Mouse (Mus musculus) heart, embryonic 16.5 days (tissue): ENCODE measurements around the gene Taok3. TPM values are rescaled to one million over a fixed set of nuclear protein-coding genes. Genes with fewer than 3 reads are reported as not detected.

Experiments used
- ATAC-seq: fragments of 200-750 bp; cut with Nextera tagmentation; replicated peaks from 2 replicates; pipeline ENCODE4 v1.8.0; 2017; ENCODE audit warnings: moderate number of reproducible peaks; ENCODE audit not compliant: insufficient read depth, low FRiP score; ENCODE audit errors: extremely low read depth
- H3K27ac ChIP-seq: fragments of 300-500 bp; sonication (generic); 2 replicates; pipeline ENCODE4 v1.5.1; 2014; ENCODE audit warnings: mild to moderate bottlenecking, low read length, control low read depth, moderate library complexity
- H3K27me3 ChIP-seq: fragments of 300-500 bp; sonication (generic); 2 replicates; pipeline ENCODE4 v1.6.1; 2014; ENCODE audit warnings: low read length, mixed read lengths; ENCODE audit not compliant: control insufficient read depth, insufficient read depth
- H3K36me3 ChIP-seq: fragments of 300-500 bp; sonication (generic); 2 replicates; pipeline ENCODE4 v1.6.1; 2014; ENCODE audit not compliant: control insufficient read depth, insufficient read depth
- H3K4me1 ChIP-seq: fragments of 300-500 bp; sonication (generic); 2 replicates; pipeline ENCODE4 v1.6.1; 2014; ENCODE audit warnings: low read length, mixed read lengths; ENCODE audit not compliant: control insufficient read depth, insufficient read depth
- H3K4me2 ChIP-seq: fragments of 300-500 bp; sonication (generic); 2 replicates; pipeline ENCODE4 v1.6.1; 2014; ENCODE audit warnings: low read depth, mild to moderate bottlenecking, control low read depth, low read length
- H3K4me3 ChIP-seq: fragments of 300-500 bp; sonication (generic); 2 replicates; pipeline ENCODE4 v1.5.1; 2014; ENCODE audit warnings: mild to moderate bottlenecking, control low read depth, low read length
- H3K9ac ChIP-seq: fragments of 300-500 bp; sonication (generic); 2 replicates; pipeline ENCODE4 v1.6.1; 2014; ENCODE audit warnings: low read length, control low read depth
- H3K9me3 ChIP-seq: fragments of 300-500 bp; sonication (generic); replicated peaks from 2 replicates; pipeline ENCODE4 v1.6.1; 2016; ENCODE audit warnings: low read length; ENCODE audit not compliant: control insufficient read depth
- WGBS: fragments of 180-500 bp; shearing (Covaris S2); extraction: QIAGEN DNeasy Blood & Tissue Kit; methylation state at CpG from one replicate; pipeline ENCODE4 v1.1.7; 2014; 5-methylcytosine and 5-hydroxymethylcytosine counted together
- polyA plus RNA-seq: library from polyadenylated mRNA; unstranded; fragments of >200 nt; fragmentation: Nextera tagmentation; extraction: Ambion mirVana; gene quantifications from 2 replicates; pipeline ENCODE4 v1.2.1, GENCODE M21; 2015

Gene Taok3
- polyA plus RNA-seq, 1 experiment from 2014 or later = 19.2 TPM

DNA sequence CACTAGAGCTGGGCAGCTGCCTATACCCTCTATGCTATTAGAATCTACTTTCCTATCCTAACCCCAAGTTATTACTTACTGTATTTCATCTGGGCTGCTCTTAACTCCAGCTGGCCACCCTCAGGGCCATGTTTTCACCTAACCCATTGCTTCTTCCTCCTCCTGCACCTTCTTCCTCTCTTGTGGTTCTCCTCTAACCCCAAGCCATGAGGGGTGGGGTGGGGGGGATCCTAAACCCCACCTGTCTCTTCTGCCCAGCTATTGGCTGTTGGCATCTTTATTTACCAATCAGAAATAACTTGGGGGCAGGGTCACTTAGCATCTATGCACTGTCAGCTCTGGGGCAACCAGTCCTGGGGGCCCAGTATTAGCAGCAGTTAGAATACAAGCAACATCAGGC lies 26.2 kb downstream of the Taok3 start:
- H3K4me1 ChIP-seq = no peaks in the 10 kb centered on the region
- 0 out of 2 replicates have a peak, but pooled peaks cover 2% of the 10 kb centered on the region for H3K9me3 ChIP-seq
- no peaks in the 10 kb centered on the region for H3K27me3 ChIP-seq
- no peak overlapping the region for H3K4me2 ChIP-seq
- no peak overlapping the region for H3K27ac ChIP-seq
- H3K4me3 ChIP-seq = no peak overlapping the region
- ATAC-seq = no peak
- no peak overlapping the region for H3K9ac ChIP-seq
- H3K36me3 ChIP-seq = no peaks in the 10 kb centered on the region

DNA sequence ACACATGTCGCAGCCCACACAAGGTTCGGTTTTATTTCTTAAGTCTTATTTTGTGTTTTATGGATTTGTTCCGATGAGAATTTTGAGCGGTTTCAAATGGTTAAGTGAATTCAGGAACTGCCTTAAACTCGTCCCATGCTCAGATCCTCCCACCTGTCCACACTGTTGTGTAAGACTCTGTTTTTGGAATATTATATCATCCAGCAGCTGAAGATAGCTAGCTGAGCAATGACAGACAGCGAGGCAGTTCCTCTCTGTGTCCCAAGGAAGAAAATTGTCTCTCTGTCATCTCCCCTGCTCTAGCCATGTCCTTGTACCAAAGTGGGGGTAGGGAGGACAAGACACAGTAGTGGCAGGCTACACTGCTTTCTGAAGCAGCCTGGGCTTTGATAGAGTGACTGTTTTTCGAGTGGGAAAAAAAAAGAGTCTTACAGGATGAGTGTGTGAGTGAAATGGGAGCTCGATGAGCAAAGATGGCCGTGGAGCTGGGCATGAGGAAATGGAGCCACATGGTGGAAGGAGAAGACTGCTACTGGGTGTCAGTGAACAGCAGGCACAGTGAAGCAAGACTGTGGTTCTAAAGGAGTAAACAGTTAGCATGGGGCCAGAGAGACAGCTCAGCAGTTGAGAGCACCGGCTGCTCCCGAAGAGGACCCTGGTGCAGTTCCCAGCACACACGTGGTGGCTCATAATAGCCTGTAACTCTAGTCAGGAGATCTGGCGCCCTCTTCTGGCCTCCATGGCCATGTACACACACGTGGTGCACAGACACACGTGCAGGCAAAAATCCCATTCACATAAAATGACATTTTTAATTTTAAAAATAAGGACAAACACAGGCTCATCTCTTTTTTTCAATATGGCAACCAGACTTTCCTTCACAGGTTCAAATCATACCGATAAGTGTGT lies 27.5 kb downstream of the Taok3 start:
- H3K4me3 ChIP-seq = no peak overlapping the region
- H3K27ac ChIP-seq = no peak overlapping the region
- H3K9ac ChIP-seq = no peak overlapping the region
- no peaks in the 10 kb centered on the region for H3K27me3 ChIP-seq
- H3K9me3 ChIP-seq = 0 out of 2 replicates have a peak, but pooled peaks cover 2% of the 10 kb centered on the region
- H3K4me2 ChIP-seq = no peak overlapping the region
- no peaks in the 10 kb centered on the region for H3K36me3 ChIP-seq
- ATAC-seq = peak; percentile 23; the same call in 1 of the 2 replicates
- H3K4me1 ChIP-seq = no peaks in the 10 kb centered on the region
- WGBS = 84% methylated on average over 16 of the region's 16 CpGs

DNA sequence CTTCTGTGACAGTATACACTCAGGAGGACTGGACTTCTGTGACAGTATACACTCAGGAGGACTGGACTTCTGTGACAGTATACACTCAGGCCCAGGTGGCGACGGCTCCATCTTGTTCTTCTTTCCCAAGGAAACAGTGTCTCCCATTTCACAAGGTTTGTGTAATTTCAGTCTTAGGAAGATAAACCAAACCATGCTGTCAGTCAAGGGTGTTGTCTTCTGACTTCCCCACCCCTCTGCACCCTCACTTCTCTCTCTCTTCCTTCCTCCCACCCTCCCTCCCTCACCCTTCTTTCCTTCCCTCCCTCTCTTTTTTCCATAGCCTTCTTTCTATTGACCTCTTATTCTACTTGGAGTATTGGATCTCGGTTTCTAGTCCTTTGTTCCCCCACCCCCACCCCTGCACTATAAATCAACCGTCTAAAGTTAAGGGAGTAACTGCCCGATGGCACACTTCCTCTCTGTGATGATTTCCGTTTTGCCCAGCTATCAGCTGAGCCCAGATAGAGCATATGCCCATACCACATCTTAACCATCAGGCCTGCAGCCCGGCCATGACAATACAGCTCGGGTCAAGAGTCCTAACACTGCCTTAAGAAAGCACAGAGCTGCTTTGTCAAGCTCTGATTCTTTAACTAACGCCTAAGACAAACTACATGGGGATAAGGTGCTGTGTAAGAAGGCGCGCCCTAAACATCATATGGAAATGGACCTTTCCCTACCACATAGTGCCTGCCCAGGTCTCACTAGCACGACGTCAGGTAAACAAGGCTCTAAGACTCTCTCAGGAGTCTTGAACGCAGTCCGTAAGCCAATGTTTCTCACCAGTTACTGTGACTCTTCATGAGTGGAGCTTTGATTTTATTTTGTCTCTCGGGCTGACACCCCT lies 29.4 kb downstream of the Taok3 start:
- H3K4me1 ChIP-seq = no peaks in the 10 kb centered on the region
- H3K27ac ChIP-seq = no peak overlapping the region
- H3K9ac ChIP-seq = no peak overlapping the region
- no peaks in the 10 kb centered on the region for H3K36me3 ChIP-seq
- no peak for ATAC-seq
- no peak overlapping the region for H3K4me2 ChIP-seq
- H3K9me3 ChIP-seq = peaks cover 6% of the 10 kb centered on the region; the same call in 1 of the 2 replicates
- H3K27me3 ChIP-seq = no peaks in the 10 kb centered on the region
- H3K4me3 ChIP-seq = no peak overlapping the region
- 66% methylated on average over 16 of the region's 16 CpGs for WGBS

DNA sequence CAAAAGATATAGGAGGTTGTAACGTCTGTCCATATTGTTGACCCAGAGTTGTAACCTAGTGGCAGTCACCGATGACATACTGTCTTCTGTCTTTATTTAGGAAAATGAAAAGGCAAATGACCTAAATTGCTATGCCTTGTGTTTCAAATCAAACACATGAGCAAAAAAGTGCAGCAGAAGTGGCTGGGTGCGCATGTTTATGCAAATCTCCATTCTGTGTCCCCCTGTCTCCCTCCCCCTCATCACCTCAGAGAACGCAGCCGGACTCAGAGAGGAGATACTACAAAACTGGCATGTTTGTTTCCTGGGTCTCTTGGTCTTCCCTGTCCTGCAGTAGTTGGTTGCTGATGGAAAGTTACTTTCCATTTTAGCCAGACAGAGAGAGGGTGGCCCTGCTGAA lies 30.1 kb downstream of the Taok3 start:
- Histone ChIP-seq H3K4me2 (no peak overlapping the region), H3K27ac (no peak overlapping the region), H3K4me1 (no peaks in the 10 kb centered on the region), H3K9ac (no peak overlapping the region), H3K27me3 (no peaks in the 10 kb centered on the region), H3K4me3 (no peak overlapping the region), H3K9me3 (peaks cover 6% of the 10 kb centered on the region; the same call in 1 of the 2 replicates), H3K36me3 (no peaks in the 10 kb centered on the region)
- 81% methylated on average over 5 of the region's 5 CpGs for WGBS
- no peak for ATAC-seq

DNA sequence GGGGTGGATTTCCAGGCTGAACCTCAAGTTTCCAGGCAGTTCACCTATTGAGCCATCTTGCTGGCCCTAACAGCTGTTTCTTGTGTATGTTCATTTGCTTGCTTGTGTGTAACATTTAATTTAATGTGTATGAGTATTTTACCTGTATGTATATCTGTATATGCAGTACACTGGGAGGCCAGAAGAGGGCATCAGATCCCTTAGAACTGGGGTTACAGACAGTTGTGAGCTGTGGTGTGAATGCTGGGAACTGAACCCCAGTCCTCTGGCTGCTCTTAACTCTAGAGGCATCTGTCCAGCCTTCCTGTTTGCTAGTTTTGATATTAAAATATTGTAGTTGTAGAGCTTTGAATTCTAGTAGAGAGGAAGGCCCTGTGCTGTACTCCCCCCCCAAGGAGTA lies 33.0 kb downstream of the Taok3 start:
- H3K27me3 ChIP-seq = no peaks in the 10 kb centered on the region
- H3K9ac ChIP-seq = no peak overlapping the region
- H3K36me3 ChIP-seq = no peaks in the 10 kb centered on the region
- ATAC-seq = no peak
- no peaks in the 10 kb centered on the region for H3K4me1 ChIP-seq
- no peak overlapping the region for H3K4me2 ChIP-seq
- H3K4me3 ChIP-seq = no peak overlapping the region
- H3K9me3 ChIP-seq = peaks cover 4% of the 10 kb centered on the region; the same call in 1 of the 2 replicates
- H3K27ac ChIP-seq = no peak overlapping the region; the same call in 1 of the 2 replicates

DNA sequence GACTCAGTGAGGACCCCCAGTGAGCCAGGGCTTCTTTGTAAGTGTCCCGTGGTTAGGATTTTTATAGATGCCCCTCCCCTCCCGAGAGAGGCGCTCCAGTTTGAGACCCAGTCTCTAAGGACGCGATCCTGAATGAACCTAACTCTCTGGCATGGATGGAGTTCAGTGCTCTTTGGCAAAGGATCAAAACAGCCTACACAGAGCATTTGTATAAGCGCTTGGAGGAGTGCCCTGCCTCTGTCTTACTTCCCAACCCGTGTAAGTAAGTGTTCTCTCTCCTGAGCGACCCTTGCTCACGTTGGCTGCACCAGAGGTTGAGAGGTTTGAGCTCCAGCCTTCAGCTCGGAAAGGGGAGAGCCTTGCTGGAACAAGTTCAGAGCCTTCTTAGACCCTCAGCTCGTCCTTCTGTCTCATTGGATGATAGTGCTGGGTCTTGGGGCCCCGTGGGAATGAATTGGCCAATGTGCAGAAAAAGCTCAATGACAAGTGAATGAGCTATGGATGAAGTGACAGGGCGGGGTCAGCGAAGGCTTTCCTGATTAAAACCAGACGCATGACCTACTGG lies 33.7 kb downstream of the Taok3 start:
- Histone ChIP-seq H3K27me3 (no peaks in the 10 kb centered on the region), H3K4me2 (0 out of 2 replicates have a peak overlapping the region, but pooled peaks have one; percentile 5), H3K9ac (no peak overlapping the region), H3K4me1 (no peaks in the 10 kb centered on the region), H3K27ac (peak overlapping the region; percentile 8; the same call in 1 of the 2 replicates), H3K9me3 (peaks cover 4% of the 10 kb centered on the region; the same call in 1 of the 2 replicates), H3K4me3 (no peak overlapping the region), H3K36me3 (no peaks in the 10 kb centered on the region)
- peak; percentile 55; the same call in 1 of the 2 replicates for ATAC-seq
- WGBS = 58% methylated on average over 15 of the region's 15 CpGs

DNA sequence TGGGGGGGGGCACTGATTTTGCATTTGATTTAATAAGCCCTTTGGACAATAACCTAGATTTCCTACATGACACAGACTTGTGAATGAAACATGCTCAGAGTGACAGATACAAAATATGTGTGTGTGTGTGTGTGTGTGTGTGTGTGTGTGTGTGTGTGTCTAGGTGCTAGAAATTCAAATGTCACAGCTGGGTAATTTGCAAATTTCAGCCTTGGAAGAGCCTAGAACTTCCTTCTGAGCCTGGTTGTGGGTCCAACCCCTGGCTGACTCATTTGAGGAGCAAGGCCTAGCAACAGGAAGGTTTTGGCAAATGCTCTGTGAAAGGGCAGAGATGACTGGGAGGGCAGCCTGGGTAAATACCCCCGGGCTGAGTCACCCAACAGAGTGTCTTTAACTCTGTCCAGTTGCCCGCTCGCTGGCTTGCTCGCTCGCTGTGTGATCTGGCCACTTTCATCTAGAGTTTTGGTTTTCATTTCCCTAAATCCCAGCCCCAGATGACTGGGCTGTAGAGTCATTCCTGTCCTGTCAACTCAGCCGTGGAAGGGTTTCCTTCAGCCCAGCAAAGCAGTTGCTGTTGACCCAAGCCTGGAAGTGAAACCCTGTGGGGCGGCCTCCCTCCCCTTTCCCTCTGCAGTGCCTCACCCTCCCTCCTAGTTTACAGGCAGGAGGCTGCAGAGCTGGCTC lies 38.5 kb downstream of the Taok3 start:
- no peaks in the 10 kb centered on the region for H3K9me3 ChIP-seq
- no peaks in the 10 kb centered on the region for H3K36me3 ChIP-seq
- H3K27ac ChIP-seq = no peak overlapping the region
- no peak for ATAC-seq
- no peaks in the 10 kb centered on the region for H3K27me3 ChIP-seq
- 72% methylated on average over 7 of the region's 7 CpGs for WGBS
- no peak overlapping the region for H3K4me3 ChIP-seq
- no peak overlapping the region for H3K9ac ChIP-seq
- no peak overlapping the region for H3K4me2 ChIP-seq
- peaks cover 5% of the 10 kb centered on the region for H3K4me1 ChIP-seq

DNA sequence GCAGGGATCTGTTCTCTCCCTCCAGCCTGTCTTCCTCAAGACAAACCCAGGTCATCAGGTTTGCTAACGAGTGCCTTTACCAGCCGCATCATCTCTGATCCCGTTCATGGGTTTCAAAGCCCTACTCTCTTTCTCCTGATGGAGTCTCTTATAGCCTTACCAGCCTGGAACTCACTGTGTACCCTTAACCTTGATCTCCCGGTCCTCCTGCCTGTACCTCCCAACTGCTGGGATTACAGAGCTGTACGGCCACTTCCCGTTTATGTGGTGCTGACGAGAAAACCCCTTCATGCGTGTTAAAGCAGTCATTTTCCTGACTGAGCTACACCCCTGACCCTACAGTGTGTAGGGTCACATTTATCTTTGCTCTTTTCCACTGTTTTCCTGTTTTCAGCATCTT lies 39.4 kb downstream of the Taok3 start:
- no peaks in the 10 kb centered on the region for H3K9me3 ChIP-seq
- no peak overlapping the region for H3K4me2 ChIP-seq
- no peak overlapping the region for H3K4me3 ChIP-seq
- H3K36me3 ChIP-seq = no peaks in the 10 kb centered on the region
- ATAC-seq = no peak
- H3K9ac ChIP-seq = no peak overlapping the region
- peaks cover 5% of the 10 kb centered on the region for H3K4me1 ChIP-seq
- H3K27ac ChIP-seq = no peak overlapping the region
- 50% methylated on average over 8 of the region's 8 CpGs for WGBS
- H3K27me3 ChIP-seq = no peaks in the 10 kb centered on the region
